Mouse (Mus musculus): Measurements from ENCODE around the gene Ctu1.
"Not testable (repeated sequence)": the region's sequence is repeated elsewhere in the genome, so short reads cannot be mapped to it uniquely, and the experiment has no call there.

Ctu1 gene

GRCm38 (mm10) chr7:43680960-43681359, 9.1 kb downstream of the Ctu1 start:
- DNase-seq (ENCODE audit: low spot score), result peak; percentile 59

GRCm38 (mm10) chr7:43682511-43682910, 10.7 kb downstream of the Ctu1 start:
- not testable (repeated sequence) for DNase-seq (ENCODE audit: low spot score)

GRCm38 (mm10) chr7:43685088-43685487, 13.3 kb downstream of the Ctu1 start:
- no peak for DNase-seq (ENCODE audit: low spot score)

GRCm38 (mm10) chr7:43690118-43690517, 18.3 kb downstream of the Ctu1 start, which contains the start of gene Klk14:
Klk14 (plus strand) TSS chr7:43690418.
- DNase-seq (ENCODE audit: low spot score), result no peak

GRCm38 (mm10) chr7:43710031-43710430, 38.2 kb downstream of the Ctu1 start:
- no peak for DNase-seq (ENCODE audit: low spot score)

GRCm38 (mm10) chr7:43712267-43712666, 40.5 kb downstream of the Ctu1 start, which contains the start of gene Klk13:
Klk13 (plus strand) TSS chr7:43712567.
- no peak for DNase-seq (ENCODE audit: low spot score)

- DNase-seq (ENCODE audit: low spot score), result no peak
These were observed 41.1 kb downstream of the Ctu1 start for GRCm38 (mm10) chr7:43712917-43713316.

GRCm38 (mm10) chr7:43713741-43714351, 42.0 kb downstream of the Ctu1 start:
- no peak for DNase-seq (ENCODE audit: low spot score)

All from layer of hippocampus, adult 9-10 months (tissue).